Mouse (Mus musculus) neural tube, embryonic 11.5 days (tissue): ENCODE measurements around the gene Aph1b. TPM values are rescaled to one million over a fixed set of nuclear protein-coding genes. Genes with fewer than 3 reads are reported as not detected.

ENCODE experiments used
- ATAC-seq: fragments of 200-750 bp; cut with Nextera tagmentation; 2 replicates; pipeline ENCODE4 v1.8.0; 2017; ENCODE audit warnings: moderate number of reproducible peaks, mild to moderate bottlenecking, moderate TSS enrichment, moderate library complexity; ENCODE audit not compliant: insufficient read depth, low FRiP score, low TSS enrichment
- DNase-seq: peaks from one replicate; pipeline ENCODE4 v3.0.0-alpha.2; 2015; ENCODE audit warnings: low spot score
- H3K27ac ChIP-seq: fragments of 300-500 bp; sonication (generic); 2 replicates; pipeline ENCODE4 v1.5.1; 2014; ENCODE audit warnings: low read depth, mild to moderate bottlenecking, low read length
- H3K27me3 ChIP-seq: fragments of 300-500 bp; sonication (generic); 2 replicates; pipeline ENCODE4 v1.6.1; 2014; ENCODE audit warnings: mild to moderate bottlenecking, low read length, mixed read lengths; ENCODE audit not compliant: control insufficient read depth, insufficient read depth
- H3K36me3 ChIP-seq: fragments of 300-500 bp; sonication (generic); 2 replicates; pipeline ENCODE4 v1.6.1; 2014; ENCODE audit warnings: mild to moderate bottlenecking, low read length, moderate library complexity, mixed read lengths; ENCODE audit not compliant: control insufficient read depth, insufficient read depth
- H3K4me1 ChIP-seq: fragments of 300-500 bp; sonication (generic); 2 replicates; pipeline ENCODE4 v1.6.1; 2014; ENCODE audit warnings: low read length, mixed read lengths; ENCODE audit not compliant: control insufficient read depth, insufficient read depth
- H3K4me2 ChIP-seq: fragments of 300-500 bp; sonication (generic); 2 replicates; pipeline ENCODE4 v1.6.1; 2014; ENCODE audit warnings: low read depth, mild to moderate bottlenecking, moderate library complexity
- H3K4me3 ChIP-seq: fragments of 300-500 bp; sonication (generic); 2 replicates; pipeline ENCODE4 v1.5.1; 2014; ENCODE audit warnings: low read depth, low read length
- H3K9ac ChIP-seq: fragments of 300-500 bp; sonication (generic); 2 replicates; pipeline ENCODE4 v1.6.1; 2014; ENCODE audit warnings: mild to moderate bottlenecking, low read length
- H3K9me3 ChIP-seq: fragments of 300-500 bp; sonication (generic); 2 replicates; pipeline ENCODE4 v1.6.1; 2016; ENCODE audit warnings: low read length; ENCODE audit not compliant: control insufficient read depth
- WGBS: fragments of 180-500 bp; shearing (Covaris S2); extraction: QIAGEN DNeasy Blood & Tissue Kit; methylation state at CpG from one replicate; pipeline ENCODE4 v1.1.7; 2014; 5-methylcytosine and 5-hydroxymethylcytosine counted together
- polyA plus RNA-seq: library from polyadenylated mRNA; unstranded; fragments of >200 nt; fragmentation: Nextera tagmentation; extraction: Ambion mirVana; gene quantifications from 2 replicates; pipeline ENCODE4 v1.2.1, GENCODE M21; 2014

Aph1b gene
- polyA plus RNA-seq, 1 experiment from 2014 or later: 17.6 TPM

GRCm38 (mm10) chr9:66734568-66734967 is 60.7 kb downstream of the Aph1b start:
- WGBS: 92% methylated on average over 6 of the region's 6 CpGs
- Histone ChIP-seq H3K36me3 (no peaks in the 10 kb centered on the region), H3K9me3 (no peaks in the 10 kb centered on the region), H3K9ac (no peak overlapping the region), H3K27ac (no peak overlapping the region), H3K4me3 (no peak overlapping the region), H3K4me1 (no peaks in the 10 kb centered on the region), H3K4me2 (no peak overlapping the region), H3K27me3 (no peaks in the 10 kb centered on the region)
- no peak for ATAC-seq
- no peak for DNase-seq

GRCm38 (mm10) chr9:66732791-66733691 is 62.2 kb downstream of the Aph1b start:
- no peak for ATAC-seq
- no peak overlapping the region for H3K27ac ChIP-seq
- H3K4me1 ChIP-seq: no peaks in the 10 kb centered on the region
- no peak overlapping the region for H3K4me3 ChIP-seq
- no peaks in the 10 kb centered on the region for H3K27me3 ChIP-seq
- H3K4me2 ChIP-seq: no peak overlapping the region
- H3K9me3 ChIP-seq: no peaks in the 10 kb centered on the region
- 47% methylated on average over 15 of the region's 15 CpGs for WGBS
- H3K9ac ChIP-seq: no peak overlapping the region
- no peaks in the 10 kb centered on the region for H3K36me3 ChIP-seq
- no peak for DNase-seq

- no peak overlapping the region for H3K4me2 ChIP-seq
- no peaks in the 10 kb centered on the region for H3K4me1 ChIP-seq
- no peak for DNase-seq
- H3K27ac ChIP-seq: no peak overlapping the region
- no peaks in the 10 kb centered on the region for H3K9me3 ChIP-seq
- WGBS: 87% methylated on average over 7 of the region's 7 CpGs
- H3K9ac ChIP-seq: no peak overlapping the region
- ATAC-seq: no peak
- no peaks in the 10 kb centered on the region for H3K36me3 ChIP-seq
- no peaks in the 10 kb centered on the region for H3K27me3 ChIP-seq
- no peak overlapping the region for H3K4me3 ChIP-seq
Observed at GRCm38 (mm10) chr9:66731284-66731683, 64.0 kb downstream of the Aph1b start.

- Histone ChIP-seq H3K27ac (no peak overlapping the region), H3K36me3 (no peaks in the 10 kb centered on the region), H3K4me2 (no peak overlapping the region), H3K9me3 (no peaks in the 10 kb centered on the region), H3K4me3 (no peak overlapping the region), H3K27me3 (no peaks in the 10 kb centered on the region), H3K9ac (no peak overlapping the region), H3K4me1 (no peaks in the 10 kb centered on the region)
- WGBS: 75% methylated on average over 3 of the region's 3 CpGs
- ATAC-seq (no peak), DNase-seq (no peak)
Observed at GRCm38 (mm10) chr9:66730556-66730955, 64.7 kb downstream of the Aph1b start.

GRCm38 (mm10) chr9:66727333-66727732 is 68.0 kb downstream of the Aph1b start:
- 70% methylated on average over 7 of the region's 7 CpGs for WGBS
- ATAC-seq (no peak), DNase-seq (no peak)
- Histone ChIP-seq H3K9me3 (no peaks in the 10 kb centered on the region), H3K27me3 (no peaks in the 10 kb centered on the region), H3K9ac (no peak overlapping the region), H3K4me1 (no peaks in the 10 kb centered on the region; the same call in 1 of the 2 replicates), H3K4me2 (no peak overlapping the region), H3K4me3 (no peak overlapping the region), H3K27ac (no peak overlapping the region), H3K36me3 (no peaks in the 10 kb centered on the region)

- no peak for DNase-seq
- Histone ChIP-seq H3K4me1 (no peaks in the 10 kb centered on the region; the same call in 1 of the 2 replicates), H3K4me2 (no peak overlapping the region), H3K36me3 (no peaks in the 10 kb centered on the region), H3K27ac (no peak overlapping the region), H3K9me3 (no peaks in the 10 kb centered on the region), H3K4me3 (no peak overlapping the region), H3K27me3 (no peaks in the 10 kb centered on the region), H3K9ac (no peak overlapping the region)
- no peak for ATAC-seq
- 79% methylated on average over 3 of the region's 3 CpGs for WGBS
Observed at GRCm38 (mm10) chr9:66725591-66725990, 69.7 kb downstream of the Aph1b start.

Other genes with a start within 250 kb of the Aph1b start
- gene Usp3, start 202.3 kb downstream of the Aph1b start, polyA plus RNA-seq: 102 and 106 TPM in 2 replicates
- gene Car12, start 81.8 kb downstream of the Aph1b start, polyA plus RNA-seq: 0.17 and 0.65 TPM in 2 replicates
- 0.19 and 0.34 TPM in 2 replicates for gene Gm10647, start 1.5 kb upstream of the Aph1b start, polyA plus RNA-seq
- 1.0 and 2.2 TPM in 2 replicates for gene Aph1c, start 39.2 kb upstream of the Aph1b start, polyA plus RNA-seq
- 24.5 and 26.9 TPM in 2 replicates for gene Rab8b, start 124.2 kb upstream of the Aph1b start, polyA plus RNA-seq
- gene Rps27l, start 150.6 kb upstream of the Aph1b start, polyA plus RNA-seq: 583 and 637 TPM in 2 replicates
- 11.7 and 11.9 TPM in 2 replicates for gene Lactb, start 180.0 kb upstream of the Aph1b start, polyA plus RNA-seq